Mouse (Mus musculus): ENCODE measurements around the gene Cse1l. TPM values are rescaled to one million over a fixed set of nuclear protein-coding genes. Genes with fewer than 3 reads are reported as not detected.

Cse1l gene
- 25.2 and 33.9 TPM in 2 replicates for polyA plus RNA-seq (2012; rRNA removed)
- polyA plus RNA-seq (2014; fragmentation: Nextera tagmentation; extraction: Ambion mirVana) = 63.9 and 68.7 TPM in 2 replicates

DNA sequence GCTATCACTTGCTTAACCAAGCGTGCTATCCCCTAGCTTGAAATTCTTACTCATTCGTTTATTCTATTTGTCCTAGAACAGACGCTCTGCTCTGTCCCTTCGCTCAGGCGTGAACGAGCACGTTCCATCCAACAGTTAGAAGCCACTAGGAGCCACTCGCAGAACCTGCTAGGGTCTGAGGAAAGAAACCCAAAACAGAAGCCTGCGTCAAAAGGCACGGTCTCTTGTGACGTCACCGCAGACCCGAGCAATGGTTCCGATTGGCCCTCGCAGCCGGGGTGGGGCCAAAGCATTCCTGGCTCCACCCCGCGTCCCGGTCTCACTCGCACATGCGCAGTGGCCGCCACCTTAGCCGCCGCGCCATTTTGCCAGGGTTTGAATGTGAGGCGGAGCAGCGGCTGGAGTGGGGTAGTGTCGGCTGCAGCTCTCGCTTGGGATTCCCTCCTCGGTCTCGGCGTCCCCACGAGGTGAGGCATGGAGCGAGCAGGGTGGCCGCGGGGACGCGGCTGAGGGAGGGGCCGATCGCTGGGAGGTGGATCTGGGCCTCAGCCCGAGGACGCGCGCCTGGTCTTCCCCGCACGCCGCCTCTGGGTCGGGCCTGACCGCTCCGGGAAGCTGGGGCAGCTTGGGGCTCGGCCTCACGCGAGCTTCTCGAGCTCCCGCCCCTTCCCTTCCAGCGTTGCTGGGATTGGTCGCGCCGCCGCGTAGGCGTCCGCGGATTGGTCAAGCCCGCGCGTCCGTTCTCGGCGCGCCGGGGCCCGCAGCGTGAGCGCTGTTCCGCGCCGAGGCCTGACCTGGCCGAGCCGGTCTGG is at the start of gene Cse1l:
Gene Cse1l, plus strand, starts transcription at position 330 of the 812 bp plus-strand sequence.
- Histone ChIP-seq H3K9me3 (ENCODE audit: control insufficient read depth, low read length) (no peaks in the 10 kb centered on the region), H3K27ac (peak within 1 kb of the TSS; percentile 88)

GRCm38 (mm10) chr2:166856366-166856765 is 49.5 kb upstream of the Cse1l start:
- Histone ChIP-seq H3K27ac (no peak overlapping the region), H3K27me3 (ENCODE audit: control insufficient read depth, insufficient read depth, low read length) (no peaks in the 10 kb centered on the region), H3K4me1 (replicated peaks; ENCODE audit: control insufficient read depth in 2 of 2, insufficient read depth in 2 of 2, low read length in 1 of 2) (no peaks in the 10 kb centered on the region), H3K4me2 (ENCODE audit: low read depth) (no peak overlapping the region), H3K36me3 (replicated peaks; ENCODE audit: control insufficient read depth, insufficient read depth, low read depth) (peaks cover 39% of the 10 kb centered on the region), H3K4me3 (ENCODE audit: insufficient read depth in 1 of 2, low read depth in 2 of 2, low read length in 2 of 2) (no peak overlapping the region), H3K9me3 (ENCODE audit: control insufficient read depth, low read length) (no peaks in the 10 kb centered on the region; the same call in 1 of the 2 replicates), H3K9ac (replicated peaks) (no peak overlapping the region)
- ATAC-seq (ENCODE audit: insufficient read depth) (no peak), DNase-seq (ENCODE audit: low read depth in 3 of 3, low spot score in 3 of 3) (no peak)
- TF ChIP-seq EP300 (IDR thresholded peaks at IDR 0.05; ENCODE audit: low read depth) (no peak), CTCF (IDR thresholded peaks at IDR 0.05; ENCODE audit: low read depth) (no peak)
- WGBS (ENCODE audit: insufficient replicate concordance) = 81% methylated on average over 6 of the region's 6 CpGs

More for the DNA sequence above, at the start of gene Cse1l:
- H3K4me1 ChIP-seq (replicated peaks; ENCODE audit: control insufficient read depth in 2 of 2, insufficient read depth in 2 of 2, low read length in 1 of 2) = peaks cover 7 to 11% of the 10 kb centered on the region in 2 experiments; a peak in 3 of 4 replicates
- H3K4me3 ChIP-seq (ENCODE audit: insufficient read depth in 1 of 2, low read depth in 2 of 2, low read length in 2 of 2) = peak within 1 kb of the TSS; percentile 67 to 69
- H3K36me3 ChIP-seq (replicated peaks; ENCODE audit: control insufficient read depth, insufficient read depth, low read depth) = peaks cover 8% of the 10 kb centered on the region
- H3K9ac ChIP-seq (replicated peaks) = peak within 1 kb of the TSS; percentile 92
- peak within 1 kb of the TSS; percentile 82 for H3K4me2 ChIP-seq (ENCODE audit: low read depth)
- peak; percentile 92 to 93 (median 92) for DNase-seq (ENCODE audit: low read depth in 3 of 3, low spot score in 3 of 3)
- peak; percentile 97 for ATAC-seq (ENCODE audit: insufficient read depth)
- TF ChIP-seq CTCF (IDR thresholded peaks at IDR 0.05; ENCODE audit: low read depth) (no peak), EP300 (IDR thresholded peaks at IDR 0.05; ENCODE audit: low read depth) (no peak)
- under 1% methylated on average over 73 of the region's 80 CpGs for WGBS (ENCODE audit: insufficient replicate concordance)
- H3K27me3 ChIP-seq (ENCODE audit: control insufficient read depth, insufficient read depth, low read length) = no peaks in the 10 kb centered on the region

- no peaks in the 10 kb centered on the region; the same call in 1 of the 2 replicates for H3K9me3 ChIP-seq (ENCODE audit: control insufficient read depth, low read length)
- no peak overlapping the region for H3K9ac ChIP-seq (replicated peaks)
- no peaks in the 10 kb centered on the region for H3K27me3 ChIP-seq (ENCODE audit: control insufficient read depth, insufficient read depth, low read length)
- peak; percentile 43; the same call in 1 of the 2 replicates for TF ChIP-seq CTCF (IDR thresholded peaks at IDR 0.05; ENCODE audit: low read depth)
- TF ChIP-seq EP300 (IDR thresholded peaks at IDR 0.05; ENCODE audit: low read depth) = no peak
- no peak overlapping the region for H3K4me3 ChIP-seq (ENCODE audit: insufficient read depth in 1 of 2, low read depth in 2 of 2, low read length in 2 of 2)
- peak; percentile 12 to 20 (median 17) for DNase-seq (ENCODE audit: low read depth in 3 of 3, low spot score in 3 of 3)
- no peak overlapping the region for H3K27ac ChIP-seq
- H3K36me3 ChIP-seq (replicated peaks; ENCODE audit: control insufficient read depth, insufficient read depth, low read depth) = peaks cover 42% of the 10 kb centered on the region
- no peak overlapping the region for H3K4me2 ChIP-seq (ENCODE audit: low read depth)
- ATAC-seq (ENCODE audit: insufficient read depth) = no peak
- no peaks in the 10 kb centered on the region for H3K4me1 ChIP-seq (replicated peaks; ENCODE audit: control insufficient read depth in 2 of 2, insufficient read depth in 2 of 2, low read length in 1 of 2)
- WGBS (ENCODE audit: insufficient replicate concordance) = 69% methylated on average over 2 of the region's 2 CpGs
Observed at GRCm38 (mm10) chr2:166857118-166857517, 48.7 kb upstream of the Cse1l start.

DNA sequence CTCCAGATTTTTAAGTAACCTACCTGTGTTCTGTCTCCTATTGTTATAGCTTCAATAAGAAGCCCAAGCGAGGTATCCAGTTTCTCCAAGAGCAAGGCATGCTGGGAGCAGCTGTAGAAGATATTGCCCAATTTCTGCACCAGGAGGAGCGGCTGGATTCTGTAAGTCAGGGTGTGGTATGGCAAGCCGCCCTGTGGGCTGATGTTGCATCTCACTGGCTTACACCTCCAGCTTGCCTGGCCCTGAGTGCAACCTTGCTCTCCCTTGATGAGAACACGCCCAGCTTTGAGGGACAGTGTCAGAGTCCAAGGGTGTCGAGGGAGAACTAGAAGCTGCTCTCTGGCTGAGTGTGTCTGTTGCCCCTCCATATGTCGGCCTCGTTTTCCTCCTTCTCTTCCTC is 46.6 kb upstream of the Cse1l start:
- Histone ChIP-seq H3K4me2 (ENCODE audit: low read depth) (no peak overlapping the region), H3K27me3 (ENCODE audit: control insufficient read depth, insufficient read depth, low read length) (no peaks in the 10 kb centered on the region), H3K4me1 (replicated peaks; ENCODE audit: control insufficient read depth in 2 of 2, insufficient read depth in 2 of 2, low read length in 1 of 2) (no peaks in the 10 kb centered on the region), H3K9me3 (ENCODE audit: control insufficient read depth, low read length) (no peaks in the 10 kb centered on the region), H3K36me3 (replicated peaks; ENCODE audit: control insufficient read depth, insufficient read depth, low read depth) (peaks cover 26% of the 10 kb centered on the region), H3K9ac (replicated peaks) (no peak overlapping the region), H3K4me3 (ENCODE audit: insufficient read depth in 1 of 2, low read depth in 2 of 2, low read length in 2 of 2) (no peak overlapping the region), H3K27ac (no peak overlapping the region)
- DNase-seq (ENCODE audit: low read depth in 3 of 3, low spot score in 3 of 3) = no peak
- TF ChIP-seq EP300 (IDR thresholded peaks at IDR 0.05; ENCODE audit: low read depth) (no peak), CTCF (IDR thresholded peaks at IDR 0.05; ENCODE audit: low read depth) (no peak)
- WGBS (ENCODE audit: insufficient replicate concordance) = 82% methylated on average over 7 of the region's 7 CpGs
- ATAC-seq (ENCODE audit: insufficient read depth) = no peak

GRCm38 (mm10) chr2:166862505-166862904 is 43.3 kb upstream of the Cse1l start:
- TF ChIP-seq CTCF (IDR thresholded peaks at IDR 0.05; ENCODE audit: low read depth) = no peak
- TF ChIP-seq EP300 (IDR thresholded peaks at IDR 0.05; ENCODE audit: low read depth) = no peak
- Histone ChIP-seq H3K9me3 (ENCODE audit: control insufficient read depth, low read length) (no peaks in the 10 kb centered on the region), H3K4me1 (replicated peaks; ENCODE audit: control insufficient read depth in 2 of 2, insufficient read depth in 2 of 2, low read length in 1 of 2) (no peaks in the 10 kb centered on the region), H3K4me3 (ENCODE audit: insufficient read depth in 1 of 2, low read depth in 2 of 2, low read length in 2 of 2) (no peak overlapping the region), H3K27ac (no peak overlapping the region), H3K27me3 (ENCODE audit: control insufficient read depth, insufficient read depth, low read length) (no peaks in the 10 kb centered on the region), H3K4me2 (ENCODE audit: low read depth) (no peak overlapping the region), H3K36me3 (replicated peaks; ENCODE audit: control insufficient read depth, insufficient read depth, low read depth) (peaks cover 29% of the 10 kb centered on the region), H3K9ac (replicated peaks) (no peak overlapping the region)
- ATAC-seq (ENCODE audit: insufficient read depth) (no peak), DNase-seq (ENCODE audit: low read depth in 3 of 3, low spot score in 3 of 3) (no peak)
- 76% methylated on average over 3 of the region's 3 CpGs for WGBS (ENCODE audit: insufficient replicate concordance)

Measured in liver, embryonic 14.5 days (tissue).